Mouse (Mus musculus) erythroblast, embryonic 14.5 days (primary cell): ENCODE data around the gene Ambra1.

Source experiments
- GATA1 ChIP-seq: IDR thresholded peaks from 2 replicates; pipeline ENCODE4 v1.6.1; 2012; ENCODE audit warnings: low read length, inconsistent platforms, mixed read lengths
- TAL1 ChIP-seq: IDR thresholded peaks from 3 replicates; pipeline ENCODE4 v1.6.1; 2012; ENCODE audit warnings: low read length, inconsistent platforms, mixed read lengths

DNA sequence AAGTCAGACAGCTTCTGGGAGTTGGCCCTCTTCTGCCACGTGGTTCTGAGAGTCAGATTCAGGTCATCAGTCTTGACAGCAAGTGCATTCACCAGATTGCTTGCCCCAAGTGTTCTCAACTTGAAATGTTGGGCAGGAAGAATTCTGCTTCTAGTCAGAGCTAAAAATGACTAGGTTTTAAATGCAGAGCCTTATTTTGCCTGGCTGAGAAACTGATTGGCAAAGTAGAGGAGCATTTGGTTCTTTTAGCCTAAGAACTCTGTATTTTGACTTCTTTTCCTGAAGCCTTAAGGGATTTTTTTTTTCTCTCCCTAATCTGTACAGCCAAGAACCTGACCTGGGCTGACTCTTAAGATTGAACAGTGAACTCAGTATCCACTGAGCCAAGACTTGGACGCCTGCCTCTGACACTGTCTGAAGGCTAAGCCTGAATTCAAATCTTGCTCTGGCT lies 19.9 kb downstream of the Ambra1 start:
- TF ChIP-seq GATA1 (no peak), TAL1 (no peak)
